Mouse (Mus musculus): ENCODE data around the gene Slc5a5. TPM values are rescaled to one million over a fixed set of nuclear protein-coding genes. Genes with fewer than 3 reads are reported as not detected.

The Slc5a5 gene
- total RNA-seq, 2 experiments from 2014 or later, result 4.4 to 4.5 TPM

DNA sequence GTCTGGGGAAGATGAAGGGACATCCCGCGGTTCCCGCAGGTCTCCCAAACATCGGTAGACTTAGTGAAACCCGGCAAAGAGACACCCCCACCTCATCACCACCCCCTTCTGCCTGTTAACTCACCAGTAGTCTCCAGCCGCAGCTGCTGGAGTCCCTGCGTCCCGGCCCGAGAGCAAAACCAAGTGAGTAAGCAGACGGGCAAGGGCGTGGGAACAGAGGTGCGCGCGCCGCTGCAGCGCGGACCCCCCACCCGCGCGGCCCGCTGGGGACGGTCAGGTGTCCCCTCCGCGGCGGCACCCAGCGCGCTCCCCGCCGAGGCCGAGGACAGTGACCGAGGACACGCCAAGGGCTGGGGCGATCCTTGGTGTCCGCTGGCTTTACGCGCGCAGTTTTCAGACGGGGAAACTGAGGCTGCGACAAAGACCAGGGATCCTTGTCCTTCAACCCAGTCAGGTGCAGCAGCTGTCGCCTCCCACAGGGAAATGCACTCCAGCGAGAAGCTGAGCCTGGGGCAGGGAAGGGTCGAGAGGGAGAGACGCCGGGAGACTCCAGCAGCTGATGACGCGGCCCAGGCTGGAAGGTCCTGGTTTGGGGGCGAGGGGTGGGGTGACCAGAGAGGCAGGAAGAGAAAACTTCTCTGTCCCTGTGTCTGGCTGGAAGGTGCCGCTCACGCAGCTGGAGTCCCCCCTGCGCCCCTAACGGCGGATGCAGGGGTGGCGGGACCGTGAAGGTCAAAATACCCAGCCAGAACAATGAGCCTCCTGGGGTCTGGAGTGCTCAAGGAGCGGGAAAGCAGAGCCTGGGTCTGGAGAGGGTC is 29.5 kb downstream of the Slc5a5 start, which contains the start of gene Kcnn1:
Gene Kcnn1, minus strand, starts transcription at position 435 of the 818 bp plus-strand sequence.
- intact Hi-C loops (cut with DNase I), result no loop called here
- no peak for DNase-seq

DNA sequence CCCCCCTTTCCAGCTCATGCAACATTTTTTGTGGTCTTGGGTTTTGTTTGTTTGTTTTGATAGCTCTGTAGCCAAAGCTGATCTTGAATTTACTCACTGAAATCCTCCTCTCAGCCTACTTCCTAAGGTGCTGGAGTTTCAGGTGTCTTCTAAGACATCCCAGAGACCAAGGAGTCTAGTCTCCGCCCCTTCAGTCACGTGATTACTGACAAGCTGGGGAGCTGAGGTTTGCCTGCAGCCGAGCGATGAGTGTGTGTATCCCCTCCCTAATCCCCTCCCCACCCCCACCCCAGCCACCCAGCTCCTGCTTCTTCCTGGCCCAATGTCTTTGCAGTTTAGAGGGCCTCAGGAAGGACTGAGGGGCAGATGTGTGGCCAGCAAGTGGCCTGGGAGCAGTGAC is 35.0 kb downstream of the Slc5a5 start:
- DNase-seq, result no peak
- intact Hi-C loops (cut with DNase I), result no loop called here

DNA sequence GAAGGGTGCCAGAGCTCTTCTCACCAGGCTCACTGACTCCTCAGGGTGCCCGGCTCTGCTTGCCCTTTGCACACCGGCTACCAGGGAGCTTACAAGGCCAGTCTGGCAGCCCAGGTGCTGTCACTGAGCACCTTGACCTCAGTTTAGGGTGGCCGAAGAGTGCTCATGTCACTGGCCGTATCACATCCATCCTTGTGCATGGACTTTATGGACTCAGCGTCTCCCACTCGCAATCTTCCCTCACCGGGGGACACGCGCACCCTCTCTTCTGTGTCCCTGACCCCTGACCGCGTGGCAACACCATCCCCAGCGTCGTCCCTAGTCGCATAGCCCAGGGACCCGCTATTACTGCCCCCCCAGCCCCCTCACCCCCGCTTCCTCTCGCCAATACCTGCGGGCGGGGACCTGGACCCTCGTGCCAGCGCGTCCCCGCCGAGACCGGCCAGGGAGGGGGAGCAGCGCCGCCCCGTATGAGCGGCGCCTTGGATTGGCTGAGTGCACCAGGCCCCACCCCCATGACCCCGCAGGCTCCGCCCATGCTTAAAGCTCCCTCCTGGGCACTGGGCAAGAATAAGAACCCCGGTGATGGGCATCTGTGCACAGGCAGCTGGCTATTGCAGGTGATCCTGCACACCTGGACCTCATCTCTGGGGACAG is 35.9 kb downstream of the Slc5a5 start:
- peak; percentile 67 for DNase-seq
- intact Hi-C loops (cut with DNase I), result no loop called here

DNA sequence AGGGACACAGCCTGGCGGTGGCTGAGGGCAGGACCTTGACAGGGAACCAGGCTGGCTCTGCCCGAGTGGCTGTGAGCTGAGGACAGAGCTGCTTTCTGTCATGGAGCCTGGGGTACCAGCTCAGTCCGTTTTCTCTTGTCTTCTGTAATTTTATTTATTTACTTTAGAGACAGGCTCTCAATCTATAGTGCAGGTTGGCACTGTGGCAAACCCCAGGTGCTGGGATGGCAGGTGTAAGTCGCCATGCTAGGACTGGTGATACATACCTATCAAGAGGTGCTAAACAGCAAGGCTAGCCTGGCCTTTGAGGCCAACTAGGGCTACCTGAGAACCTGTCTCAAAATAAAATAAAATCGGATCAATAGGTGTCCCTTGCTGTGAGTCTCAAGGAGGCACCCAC is 36.5 kb downstream of the Slc5a5 start:
- no peak for DNase-seq
- intact Hi-C loops (cut with DNase I), result no loop called here

DNA sequence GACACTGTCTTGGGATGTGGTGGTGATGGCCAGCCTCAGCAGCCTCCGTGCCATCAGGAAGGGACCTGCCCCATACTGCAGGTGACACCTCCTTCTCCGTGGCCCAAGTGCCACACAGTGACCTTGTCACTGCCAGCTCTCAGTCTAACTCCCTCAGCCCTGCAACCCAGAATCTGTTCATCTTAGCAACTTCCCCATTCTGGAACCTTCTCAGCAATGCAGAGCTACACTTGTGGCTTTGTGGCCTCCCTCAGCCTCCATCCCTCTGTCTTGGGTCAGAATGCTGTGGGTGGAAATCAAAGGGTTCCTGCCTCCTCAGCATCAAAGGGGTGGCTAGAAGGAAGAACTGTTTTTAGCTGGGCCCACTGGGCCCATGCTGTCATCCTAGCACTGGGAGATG is 38.7 kb downstream of the Slc5a5 start:
- DNase-seq, result no peak
- intact Hi-C loops (cut with DNase I), result no loop called here

DNA sequence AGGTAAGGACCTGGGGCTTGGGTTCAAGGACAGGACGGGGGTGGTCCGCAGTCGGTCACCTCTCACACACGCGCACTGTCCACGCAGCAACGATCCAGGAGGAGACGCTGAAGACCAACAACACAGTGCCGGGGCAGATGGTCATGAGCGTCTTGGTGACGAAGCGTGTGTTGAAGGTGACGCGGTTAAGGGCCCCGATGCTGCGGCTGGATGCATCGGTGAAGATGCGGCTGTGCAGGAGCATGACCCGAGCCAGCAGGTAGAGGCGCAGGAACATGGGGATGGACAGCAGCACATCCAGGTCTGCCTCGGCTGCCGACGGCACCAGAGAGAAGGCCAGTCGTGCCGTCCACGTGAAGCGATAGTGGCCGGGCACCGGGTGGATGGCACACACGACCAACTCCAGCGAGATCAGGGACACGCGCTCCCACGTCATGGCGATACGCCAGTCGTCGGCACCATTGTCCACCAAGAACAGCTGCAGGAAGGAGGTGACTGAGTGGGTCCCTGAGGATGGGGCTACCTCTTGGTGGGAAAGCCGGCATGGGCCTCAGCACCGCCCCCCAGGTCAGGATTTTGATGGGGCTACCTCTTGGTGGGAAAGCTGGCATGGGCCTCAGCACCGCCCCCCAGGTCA is 39.8 kb downstream of the Slc5a5 start:
- DNase-seq, result no peak

DNA sequence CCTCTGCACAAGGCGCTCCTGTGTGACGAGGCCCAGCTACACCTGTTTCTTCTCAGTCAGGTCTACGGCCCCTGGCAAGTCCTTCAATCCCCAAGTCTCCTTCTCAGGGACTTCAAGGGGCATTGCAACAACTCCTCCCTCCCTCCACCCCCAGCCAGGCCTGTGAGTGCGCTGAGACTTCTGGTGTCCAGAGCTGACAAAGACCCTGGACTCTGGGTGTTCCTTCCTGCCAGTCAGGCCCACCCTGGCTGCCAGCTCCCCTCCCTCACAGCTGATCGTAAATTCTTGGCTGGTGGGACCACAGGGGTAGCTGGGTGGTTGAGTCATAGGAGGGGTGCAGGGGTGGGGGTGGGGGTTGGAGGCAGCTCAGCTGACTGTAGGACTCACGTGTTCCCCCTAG is 40.7 kb downstream of the Slc5a5 start:
- intact Hi-C loops (cut with DNase I), result no loop called here
- no peak for DNase-seq

More for the DNA sequence above, 39.8 kb downstream of the Slc5a5 start:
- intact Hi-C loops (cut with DNase I), result no loop called here

DNA sequence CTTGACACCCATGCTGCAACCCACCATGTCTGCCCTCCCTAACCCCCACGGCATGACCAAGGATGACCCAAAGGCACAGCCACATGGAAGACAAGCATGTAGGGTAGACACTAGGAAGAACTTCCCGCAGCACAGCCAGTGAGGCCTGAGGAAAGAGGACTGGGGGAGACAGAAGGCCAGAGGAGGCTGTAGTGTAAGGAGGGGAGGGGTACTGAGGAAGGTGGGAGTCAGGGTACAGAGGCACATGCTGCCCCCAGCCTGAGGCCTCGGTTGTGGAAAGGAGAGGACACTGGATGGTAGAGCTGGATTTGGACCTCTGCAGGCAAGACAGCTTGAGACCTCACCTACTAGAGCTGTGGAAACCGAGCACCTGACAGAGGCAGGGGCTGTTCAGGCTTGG is 41.6 kb downstream of the Slc5a5 start:
- no peak for DNase-seq
- intact Hi-C loops (cut with DNase I), result no loop called here

DNA sequence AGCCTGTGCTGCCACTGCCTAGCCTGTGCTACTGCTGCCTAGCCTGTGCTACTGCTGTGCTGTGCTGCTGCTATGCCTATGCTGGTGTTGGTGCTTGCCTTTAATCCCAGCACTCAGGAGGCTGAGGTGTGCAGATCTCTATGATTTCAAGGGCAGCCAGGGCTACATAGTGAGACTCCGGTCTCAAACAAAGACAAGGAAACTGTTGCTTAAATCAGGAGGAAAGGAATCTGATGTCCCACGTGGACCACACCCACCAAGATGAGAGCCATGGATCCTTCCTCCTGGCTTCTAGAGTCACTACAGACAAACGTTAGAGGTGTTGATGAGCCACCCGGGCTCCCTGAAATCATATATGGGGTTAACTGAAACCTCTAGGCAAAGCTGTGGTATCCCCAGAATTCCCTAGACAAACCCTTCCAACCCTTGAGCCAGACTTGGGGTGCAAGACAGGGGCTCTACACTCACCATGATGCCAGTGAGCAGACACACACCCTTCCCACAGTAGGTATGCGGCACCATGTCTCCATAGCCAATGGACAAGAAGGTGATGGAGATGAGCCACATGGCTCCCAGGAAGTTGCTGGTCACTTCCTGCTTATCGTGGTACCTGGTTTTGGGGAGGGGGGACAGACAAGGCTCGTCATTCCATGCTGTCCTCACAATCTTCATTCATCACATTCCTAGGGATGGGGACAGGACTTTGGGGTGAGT is 42.3 kb downstream of the Slc5a5 start:
- no peak for DNase-seq
- intact Hi-C loops (cut with DNase I), result no loop called here

DNA sequence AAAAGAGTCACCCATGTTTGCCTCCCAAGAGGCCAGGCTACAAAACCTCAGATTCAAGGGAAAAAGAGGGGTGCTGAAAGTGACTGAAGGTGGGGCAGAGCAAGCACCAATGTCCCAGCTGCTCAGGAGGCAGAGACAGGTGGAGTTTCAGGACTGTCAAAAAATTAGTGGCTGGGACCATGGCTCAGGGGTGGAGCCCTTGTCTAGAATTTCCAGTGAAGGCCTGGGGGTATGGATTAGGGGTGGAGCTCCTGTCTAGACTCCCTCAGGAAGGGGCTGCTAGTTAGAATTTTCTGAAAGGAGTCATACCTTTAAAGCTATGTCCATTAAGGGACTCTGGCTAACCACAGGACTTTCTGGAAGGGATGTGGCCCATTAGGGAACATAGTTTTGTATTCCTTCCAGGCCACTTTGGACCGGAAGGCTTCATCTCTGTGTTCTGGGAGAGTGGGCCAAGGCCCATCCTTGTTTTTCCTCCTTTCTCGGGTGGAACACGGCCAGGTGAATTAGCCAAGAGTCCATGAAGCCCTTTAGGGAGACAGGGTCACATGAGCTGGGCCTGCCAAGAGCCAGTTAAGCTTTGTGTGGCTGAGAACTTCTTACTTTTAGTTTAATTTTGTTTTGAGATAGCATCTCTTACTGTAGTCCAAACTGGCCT is 43.1 kb downstream of the Slc5a5 start:
- intact Hi-C loops (cut with DNase I), result no loop called here
- DNase-seq, result no peak

DNA sequence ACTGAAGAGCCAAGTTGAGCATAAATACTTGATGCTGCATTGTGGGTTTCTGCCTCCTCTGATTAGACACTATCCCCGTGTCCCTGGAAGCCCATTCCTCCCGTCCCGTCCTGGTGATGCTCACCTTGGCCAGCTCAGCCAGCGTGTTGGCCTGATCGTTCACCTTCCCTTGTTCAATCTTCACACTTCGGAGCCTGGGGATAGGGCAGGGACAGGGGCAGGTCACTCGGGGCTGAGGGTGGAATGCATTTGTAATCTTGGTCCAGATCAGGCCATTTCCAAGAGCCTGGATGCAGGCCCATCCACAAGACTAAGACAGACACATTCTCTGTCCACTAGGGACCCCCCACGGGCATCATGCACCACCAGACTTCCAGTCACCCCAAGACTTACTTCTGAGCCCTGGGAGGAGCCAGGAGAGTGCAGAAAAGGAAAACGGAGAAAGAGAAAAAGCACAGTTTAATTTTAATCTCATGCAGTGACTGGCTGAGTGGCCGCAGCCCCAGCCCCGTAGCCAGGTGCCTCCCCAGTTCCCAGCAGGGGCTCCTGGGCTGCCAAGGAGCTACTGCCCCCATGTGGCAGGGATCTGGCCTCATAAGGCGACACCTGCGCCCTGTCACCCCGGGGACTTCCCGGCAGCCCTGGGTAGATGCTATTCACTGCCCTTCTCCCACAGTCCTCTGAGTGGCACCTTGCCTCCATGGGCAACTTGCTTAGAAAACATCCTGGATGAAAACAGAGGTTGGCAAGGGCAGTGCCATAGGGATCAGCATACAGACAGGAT is 46.0 kb downstream of the Slc5a5 start:
- intact Hi-C loops (cut with DNase I), result no loop called here

DNA sequence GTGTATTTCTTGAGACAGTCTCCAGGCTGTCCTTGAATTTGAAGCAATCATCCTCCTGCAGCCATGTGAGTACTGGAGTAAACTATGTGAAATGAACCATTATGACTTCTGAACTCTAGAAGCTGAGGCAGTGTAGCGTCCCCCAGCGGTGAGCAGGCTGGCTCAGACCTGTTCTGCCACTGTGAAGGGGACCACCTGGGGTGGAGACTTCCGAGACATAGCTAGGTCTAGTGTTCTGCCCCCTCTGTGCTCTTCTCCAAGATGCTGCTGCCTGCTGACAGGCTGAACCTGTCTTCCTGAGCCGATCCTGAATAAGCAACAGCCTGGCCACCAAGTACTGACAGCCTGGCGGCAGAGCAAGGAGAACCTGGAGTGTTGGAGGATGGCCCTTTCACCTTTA is 47.4 kb downstream of the Slc5a5 start:
- intact Hi-C loops (cut with DNase I), result no loop called here
- DNase-seq, result no peak

More for the DNA sequence above, 46.0 kb downstream of the Slc5a5 start:
- DNase-seq, result no peak

DNA sequence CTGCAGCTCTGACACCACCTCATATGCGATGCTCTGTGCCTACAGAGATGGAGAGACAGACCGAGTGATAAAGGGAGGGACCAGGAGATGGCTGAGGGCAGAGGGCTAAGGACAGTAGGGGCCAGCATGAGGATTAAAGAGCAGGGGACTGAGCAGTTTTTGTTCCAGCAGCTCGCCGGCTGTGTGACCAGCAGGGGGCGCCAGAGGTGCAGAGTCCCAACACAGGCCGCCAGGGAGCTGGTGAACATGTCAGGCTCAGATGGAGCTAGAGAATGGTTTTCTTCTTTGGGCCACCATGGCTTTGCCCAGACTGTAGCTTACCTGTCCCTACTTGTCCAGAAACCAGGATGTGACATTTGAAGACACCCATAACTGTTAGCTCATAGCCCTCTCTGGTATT is 48.0 kb downstream of the Slc5a5 start:
- intact Hi-C loops (cut with DNase I), result loop anchor here (5.0 kb wide), 1 partner anchor 122 kb away; the partner anchor contains the start of gene Pde4c
- peak; percentile 93 for DNase-seq

DNA sequence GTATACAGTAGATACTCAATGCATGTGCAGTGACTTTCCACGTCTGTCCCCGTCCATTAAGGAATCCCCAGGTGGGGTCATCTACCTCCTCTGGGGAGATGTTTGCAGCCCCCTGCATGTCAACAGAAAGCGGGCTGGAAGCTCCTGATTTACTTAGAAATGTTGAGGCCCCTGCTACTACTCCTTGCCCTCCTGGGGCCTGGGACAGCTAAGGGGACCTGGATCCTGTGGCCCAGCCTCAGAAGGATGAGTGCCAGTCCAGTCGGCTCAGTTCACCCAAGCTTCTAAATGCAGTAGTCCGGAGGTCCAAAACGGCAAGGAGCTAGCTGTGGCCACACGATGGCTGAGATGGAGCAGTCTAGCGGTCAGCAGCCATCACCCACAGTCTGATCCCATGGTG is 48.6 kb downstream of the Slc5a5 start:
- intact Hi-C loops (cut with DNase I), result loop anchor here (5.0 kb wide), 1 partner anchor 122 kb away; the partner anchor contains the start of gene Pde4c
- DNase-seq, result no peak

DNA sequence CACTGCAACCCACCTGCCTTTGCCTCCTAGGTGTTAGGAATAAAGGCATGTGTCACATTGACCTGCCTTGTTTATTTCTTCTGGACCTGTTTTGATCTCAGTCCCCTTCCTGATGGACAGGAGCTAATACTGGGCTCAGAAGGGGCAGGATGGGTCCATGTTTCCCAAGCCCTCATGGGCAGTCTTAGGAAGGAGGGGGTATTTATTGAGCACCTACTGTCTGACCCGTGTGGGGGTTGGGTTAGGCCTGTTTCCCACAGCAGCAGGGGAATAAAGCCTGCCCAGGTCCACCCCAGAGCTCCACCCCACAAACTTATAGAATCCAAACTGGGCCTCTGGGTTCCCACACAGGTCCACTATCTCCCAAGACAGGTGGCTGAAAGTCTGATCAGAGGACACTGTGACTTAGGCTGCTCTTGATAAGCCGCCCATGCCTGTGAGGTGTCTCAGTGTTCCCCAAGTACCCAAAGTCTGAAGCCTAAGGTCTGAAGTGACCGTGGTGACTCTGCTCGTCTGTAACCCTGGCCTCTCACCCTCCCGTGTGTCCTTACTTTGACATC is 49.3 kb downstream of the Slc5a5 start:
- DNase-seq, result no peak
- intact Hi-C loops (cut with DNase I), result loop anchor here (5.0 kb wide), 1 partner anchor 121 kb away; the partner anchor contains the start of gene Pde4c

DNA sequence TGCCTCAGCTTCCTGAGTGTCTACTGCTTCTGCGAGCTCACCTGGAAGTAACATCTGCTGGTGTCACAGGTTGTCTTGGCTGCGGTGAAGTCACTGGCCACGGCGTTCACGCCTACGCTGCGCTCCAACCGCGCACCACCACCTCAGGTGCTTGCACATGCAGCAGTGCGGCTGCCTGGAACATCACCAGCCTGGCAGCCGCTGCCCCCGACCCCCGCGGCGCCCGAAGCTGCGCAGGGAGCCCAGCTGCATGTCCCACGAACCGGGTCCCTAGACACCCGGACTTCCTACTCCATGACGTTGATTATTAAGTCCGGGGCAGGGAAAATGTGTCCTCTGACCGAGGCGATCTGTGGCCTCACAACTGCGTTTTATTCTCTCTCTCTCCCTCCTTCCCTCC is 50.1 kb downstream of the Slc5a5 start:
- intact Hi-C loops (cut with DNase I), result loop anchor here (5.0 kb wide), 1 partner anchor 120 kb away; the partner anchor contains the start of gene Pde4c
- no peak for DNase-seq

DNA sequence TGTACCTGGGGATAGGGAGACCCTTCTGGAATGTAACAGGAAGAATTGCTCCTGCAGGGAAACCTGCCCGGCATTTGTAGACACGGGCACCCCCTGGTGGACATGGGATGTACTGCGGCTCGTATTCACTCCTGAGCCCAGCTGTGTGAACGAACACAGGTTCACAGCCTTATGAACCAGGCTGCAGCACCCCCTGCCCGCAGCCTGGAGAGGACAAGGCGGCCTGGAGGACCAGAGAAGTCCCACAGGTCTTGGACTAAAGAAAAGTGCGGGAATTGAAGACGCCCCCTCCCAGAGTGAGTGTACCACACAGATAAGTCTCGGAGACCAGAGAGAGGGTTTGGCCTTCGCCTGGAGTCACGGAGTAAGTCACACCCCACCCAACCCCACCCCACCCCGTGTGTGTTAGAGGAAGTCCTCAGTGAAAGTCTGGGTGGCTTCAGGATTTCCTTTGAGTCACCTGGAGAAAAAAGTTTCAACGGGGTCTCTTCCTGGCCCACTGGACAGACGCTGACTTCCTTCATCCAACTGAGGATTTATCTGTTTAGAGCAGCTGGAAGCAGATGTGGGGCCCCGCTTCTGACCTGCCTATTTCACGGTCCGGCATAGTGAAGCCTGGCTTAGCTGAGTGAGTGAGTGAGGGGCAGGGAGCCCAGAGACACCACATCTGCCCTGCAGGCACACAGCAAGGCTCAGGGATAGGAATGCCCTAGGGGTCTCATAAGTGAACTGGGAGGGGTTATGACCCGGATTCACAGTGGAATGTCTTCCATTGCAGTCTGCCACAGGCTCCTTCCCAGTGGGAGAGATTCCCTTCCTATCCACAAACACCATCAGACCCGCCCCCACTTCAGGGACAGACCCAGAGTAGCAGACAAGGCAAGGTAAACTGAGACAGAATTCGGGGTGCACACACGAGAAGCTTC is 51.1 kb downstream of the Slc5a5 start:
- intact Hi-C loops (cut with DNase I), result loop anchor here (5.0 kb wide), 1 partner anchor 119 kb away; the partner anchor contains the start of gene Pde4c

DNA sequence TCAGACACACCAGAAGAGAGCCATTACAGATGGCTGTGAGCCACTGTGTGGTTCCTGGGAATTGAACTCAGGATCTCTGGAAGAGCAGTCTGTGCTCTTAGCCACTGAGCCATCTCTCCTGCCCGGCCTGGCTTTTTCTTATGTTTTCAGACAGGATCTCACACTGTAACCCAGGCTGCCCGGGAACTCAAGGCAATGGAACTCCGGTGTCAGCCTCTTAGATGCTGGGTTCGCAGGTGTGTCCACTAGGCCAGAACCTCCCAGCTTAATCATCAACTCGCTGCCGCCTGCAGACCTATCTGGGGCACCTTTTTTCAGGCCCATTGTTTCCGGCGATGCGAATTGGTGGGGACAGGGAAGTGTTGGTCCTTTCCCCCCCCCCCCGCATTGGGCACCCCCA is 52.0 kb downstream of the Slc5a5 start:
- intact Hi-C loops (cut with DNase I), result loop anchor here (5.0 kb wide), 1 partner anchor 118 kb away; the partner anchor contains the start of gene Pde4c

More for the DNA sequence above, 51.1 kb downstream of the Slc5a5 start:
- DNase-seq, result peak; percentile 87

More for the DNA sequence above, 52.0 kb downstream of the Slc5a5 start:
- no peak for DNase-seq

Measured in left cerebral cortex, postnatal 4 days (tissue).